Mouse (Mus musculus) forebrain, postnatal 0 days (tissue): ENCODE results near the gene Cmtm4. TPM values are rescaled to one million over a fixed set of nuclear protein-coding genes. Genes with fewer than 3 reads are reported as not detected.
A peak's percentile ranks its signal among the peaks of the same experiment; 100 is the strongest.

Source experiments
- ATAC-seq: fragments of 200-750 bp; cut with Nextera tagmentation; 2 replicates; pipeline ENCODE4 v1.8.0; 2017; ENCODE audit warnings: mild to moderate bottlenecking, moderate library complexity
- DNase-seq: peaks from one replicate; pipeline ENCODE4 v3.0.0-alpha.2; 2015
- H3K27ac ChIP-seq: fragments of 300-500 bp; sonication (generic); 2 replicates; pipeline ENCODE4 v1.5.1; 2014; ENCODE audit warnings: low read depth, mild to moderate bottlenecking, antibody characterized with exemption, low read length, moderate library complexity, mixed read lengths
- H3K27me3 ChIP-seq: fragments of 300-500 bp; sonication (generic); 2 replicates; pipeline ENCODE4 v1.6.1; 2014; ENCODE audit warnings: mild to moderate bottlenecking, low read length, mixed read lengths; ENCODE audit not compliant: insufficient read depth
- H3K36me3 ChIP-seq: fragments of 300-500 bp; sonication (generic); 2 replicates; pipeline ENCODE4 v1.6.1; 2014; ENCODE audit warnings: mild to moderate bottlenecking, moderate library complexity; ENCODE audit not compliant: insufficient read depth
- H3K4me1 ChIP-seq: fragments of 300-500 bp; sonication (generic); 2 replicates; pipeline ENCODE4 v1.6.1; 2014; ENCODE audit warnings: antibody characterized with exemption; ENCODE audit not compliant: insufficient read depth
- H3K4me2 ChIP-seq: fragments of 300-500 bp; sonication (generic); 2 replicates; pipeline ENCODE4 v1.6.1; 2014; ENCODE audit warnings: low read depth, mild to moderate bottlenecking, moderate library complexity
- H3K4me3 ChIP-seq: fragments of 300-500 bp; sonication (generic); 2 replicates; pipeline ENCODE4 v1.5.1; 2014; ENCODE audit warnings: low read depth, low read length, mixed read lengths
- H3K9ac ChIP-seq: fragments of 300-500 bp; sonication (generic); 2 replicates; pipeline ENCODE4 v1.6.1; 2014; ENCODE audit warnings: mild to moderate bottlenecking
- H3K9me3 ChIP-seq: fragments of 300-500 bp; sonication (generic); 2 replicates; pipeline ENCODE4 v1.6.1; 2016; ENCODE audit warnings: low read length
- CTCF ChIP-seq: sonication (generic); IDR thresholded peaks from 2 replicates; pipeline ENCODE4 v1.5.1; 2016; ENCODE audit warnings: antibody characterized with exemption, control low read depth, low read depth
- WGBS: fragments of 180-500 bp; shearing (Covaris S2); extraction: QIAGEN DNeasy Blood & Tissue Kit; methylation state at CpG from one replicate; pipeline ENCODE4 v1.1.7; 2014; 5-methylcytosine and 5-hydroxymethylcytosine counted together
- polyA plus RNA-seq: library from polyadenylated mRNA; unstranded; fragments of >200 nt; fragmentation: Nextera tagmentation; extraction: Ambion mirVana; gene quantifications from 2 replicates; pipeline ENCODE4 v1.2.1, GENCODE M21; 2015
- total RNA-seq: library from RNA; depleted of rRNA; stranded (reverse); fragments of >200 nt; gene quantifications from 2 replicates; pipeline ENCODE4 v1.2.3, GENCODE M21; 2014

The Cmtm4 gene
- total and polyA plus RNA-seq, 2 experiments from 2014 or later = 2.3 to 35.1 TPM

GRCm38 (mm10) chr8:104348971-104349370 lies 46.6 kb downstream of the Cmtm4 start:
- no peaks in the 10 kb centered on the region for H3K27me3 ChIP-seq
- no peaks in the 10 kb centered on the region for H3K9me3 ChIP-seq
- no peak overlapping the region for H3K4me3 ChIP-seq
- DNase-seq (no peak), ATAC-seq (no peak)
- H3K4me1 ChIP-seq = no peaks in the 10 kb centered on the region
- no peak overlapping the region for H3K4me2 ChIP-seq
- no peak for TF ChIP-seq CTCF
- no peak overlapping the region for H3K9ac ChIP-seq
- WGBS = 74% methylated on average over 5 of the region's 5 CpGs
- H3K27ac ChIP-seq = no peak overlapping the region
- H3K36me3 ChIP-seq = peaks cover 13% of the 10 kb centered on the region

GRCm38 (mm10) chr8:104346706-104347105 lies 48.9 kb downstream of the Cmtm4 start:
- 64% methylated on average over 12 of the region's 12 CpGs for WGBS
- no peak overlapping the region for H3K4me2 ChIP-seq
- no peak for DNase-seq
- no peaks in the 10 kb centered on the region for H3K9me3 ChIP-seq
- ATAC-seq = no peak
- TF ChIP-seq CTCF = no peak
- H3K36me3 ChIP-seq = peaks cover 13% of the 10 kb centered on the region
- H3K9ac ChIP-seq = no peak overlapping the region
- H3K4me3 ChIP-seq = no peak overlapping the region
- H3K27me3 ChIP-seq = no peaks in the 10 kb centered on the region
- no peak overlapping the region for H3K27ac ChIP-seq
- no peaks in the 10 kb centered on the region for H3K4me1 ChIP-seq

- no peak for DNase-seq
- Histone ChIP-seq H3K27ac (no peak overlapping the region), H3K9ac (no peak overlapping the region), H3K36me3 (peaks cover 11% of the 10 kb centered on the region), H3K4me2 (no peak overlapping the region), H3K9me3 (no peaks in the 10 kb centered on the region), H3K4me3 (no peak overlapping the region), H3K27me3 (no peaks in the 10 kb centered on the region), H3K4me1 (no peaks in the 10 kb centered on the region)
- TF ChIP-seq CTCF = no peak
- ATAC-seq = no peak
- 87% methylated on average over 5 of the region's 5 CpGs for WGBS
Observed at GRCm38 (mm10) chr8:104344622-104345021, 51.0 kb downstream of the Cmtm4 start.

GRCm38 (mm10) chr8:104343957-104344356 lies 51.6 kb downstream of the Cmtm4 start:
- Histone ChIP-seq H3K4me1 (no peaks in the 10 kb centered on the region), H3K9me3 (no peaks in the 10 kb centered on the region), H3K27me3 (no peaks in the 10 kb centered on the region), H3K4me2 (no peak overlapping the region), H3K4me3 (no peak overlapping the region), H3K27ac (no peak overlapping the region), H3K36me3 (peaks cover 11% of the 10 kb centered on the region), H3K9ac (no peak overlapping the region)
- 11% methylated on average over 7 of the region's 7 CpGs for WGBS
- peak; percentile 86 for DNase-seq
- peak; percentile 60 for ATAC-seq
- peak; percentile 95 for TF ChIP-seq CTCF

- no peak overlapping the region for H3K4me3 ChIP-seq
- 78% methylated on average over 5 of the region's 5 CpGs for WGBS
- no peaks in the 10 kb centered on the region for H3K27me3 ChIP-seq
- H3K9ac ChIP-seq = no peak overlapping the region
- H3K4me1 ChIP-seq = no peaks in the 10 kb centered on the region
- no peak for TF ChIP-seq CTCF
- no peak overlapping the region for H3K4me2 ChIP-seq
- no peaks in the 10 kb centered on the region for H3K9me3 ChIP-seq
- H3K36me3 ChIP-seq = peaks cover under 1% of the 10 kb centered on the region
- no peak for ATAC-seq
- no peak for DNase-seq
- no peak overlapping the region for H3K27ac ChIP-seq
Observed at GRCm38 (mm10) chr8:104342426-104342825, 53.2 kb downstream of the Cmtm4 start.

DNA sequence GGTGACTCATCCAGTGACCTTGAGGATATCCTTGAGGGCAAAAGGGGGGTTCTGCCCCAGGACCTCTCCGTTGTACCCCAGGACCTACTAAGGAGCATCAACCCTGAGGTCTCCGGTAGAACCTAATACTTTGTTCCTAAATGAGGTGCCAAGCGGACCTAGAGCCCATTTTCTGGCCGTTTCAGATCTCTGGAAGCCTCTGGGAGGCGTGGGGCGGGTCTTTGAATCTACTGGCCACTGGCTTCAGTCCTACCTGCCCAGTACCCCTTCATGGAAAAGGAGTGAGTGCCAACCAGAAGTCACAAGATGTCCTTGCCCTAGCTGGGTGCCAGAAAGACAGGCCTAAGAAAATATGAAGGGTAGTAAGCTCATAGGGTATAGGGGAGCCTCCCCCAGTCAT lies 53.9 kb downstream of the Cmtm4 start:
- no peaks in the 10 kb centered on the region; the same call in none of the 2 replicates for H3K36me3 ChIP-seq
- no peak overlapping the region for H3K27ac ChIP-seq
- no peaks in the 10 kb centered on the region for H3K4me1 ChIP-seq
- H3K4me3 ChIP-seq = peak overlapping the region; percentile 59
- no peaks in the 10 kb centered on the region for H3K27me3 ChIP-seq
- H3K4me2 ChIP-seq = peak overlapping the region; percentile 96
- TF ChIP-seq CTCF = no peak
- H3K9ac ChIP-seq = no peak overlapping the region
- H3K9me3 ChIP-seq = no peaks in the 10 kb centered on the region
- DNase-seq (no peak), ATAC-seq (no peak)
- WGBS = 50% methylated on average over 6 of the region's 6 CpGs

DNA sequence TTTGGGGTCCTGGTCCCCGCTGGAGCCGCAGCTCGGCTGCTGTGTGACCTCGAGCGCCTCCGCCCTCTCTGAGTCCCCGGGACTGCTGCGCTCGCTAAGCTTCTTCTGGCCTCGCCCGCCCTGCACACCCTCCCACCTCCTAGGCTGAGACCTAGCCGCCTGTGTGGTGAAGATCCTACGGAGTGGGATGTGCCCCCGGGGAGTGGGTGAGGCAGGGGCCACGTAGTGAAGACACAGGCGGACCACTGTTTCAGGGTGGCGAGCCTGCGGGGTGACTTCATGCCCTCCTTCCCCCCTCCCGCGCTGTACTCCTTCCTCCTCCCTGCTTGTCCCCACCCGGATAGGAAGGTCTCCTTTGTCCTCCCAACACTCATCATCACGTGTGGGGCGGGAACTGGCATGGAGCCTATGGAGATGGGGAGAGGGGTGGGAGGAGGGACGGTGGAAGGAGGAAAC lies 54.5 kb downstream of the Cmtm4 start:
- Histone ChIP-seq H3K9me3 (no peaks in the 10 kb centered on the region), H3K4me2 (peak overlapping the region; percentile 96), H3K27me3 (no peaks in the 10 kb centered on the region), H3K4me3 (peak overlapping the region; percentile 59), H3K36me3 (no peaks in the 10 kb centered on the region; the same call in 1 of the 2 replicates), H3K4me1 (no peaks in the 10 kb centered on the region), H3K9ac (peak overlapping the region; percentile 73), H3K27ac (peak overlapping the region; percentile 71)
- ATAC-seq = peak; percentile 63
- peak; percentile 80 for DNase-seq
- no peak for TF ChIP-seq CTCF
- WGBS = 4% methylated on average over 24 of the region's 24 CpGs
